Mouse (Mus musculus) retina, embryonic 14.5 days (tissue): ENCODE data around the gene Lgals4.
A peak's percentile ranks its signal among the peaks of the same experiment; 100 is the strongest.

Experiments used
- DNase-seq: peaks from one replicate; pipeline ENCODE4 v3.0.0-alpha.2; 2015; ENCODE audit warnings: low spot score

Gene Lgals4

GRCm38 (mm10) chr7:28808221-28808941, 25.3 kb upstream of the Lgals4 start, which contains the start of gene Hnrnpl:
Gene Hnrnpl (plus strand): TSS chr7:28808541.
- peak; percentile 70 for DNase-seq

GRCm38 (mm10) chr7:28808957-28809393, 24.7 kb upstream of the Lgals4 start:
- DNase-seq: peak; percentile 93

- DNase-seq: peak; percentile 63
Measured at GRCm38 (mm10) chr7:28809401-28810089, 24.1 kb upstream of the Lgals4 start.

GRCm38 (mm10) chr7:28810107-28811066, 23.3 kb upstream of the Lgals4 start:
- DNase-seq: peak; percentile 100

GRCm38 (mm10) chr7:28811228-28811627, 22.4 kb upstream of the Lgals4 start:
- peak; percentile 95 for DNase-seq

- no peak for DNase-seq
Measured at GRCm38 (mm10) chr7:28811640-28812275, 21.9 kb upstream of the Lgals4 start.

- DNase-seq: no peak
Measured at GRCm38 (mm10) chr7:28812436-28812835, 21.2 kb upstream of the Lgals4 start.

GRCm38 (mm10) chr7:28812949-28813348, 20.7 kb upstream of the Lgals4 start:
- DNase-seq: no peak

- DNase-seq: no peak
Measured at GRCm38 (mm10) chr7:28814306-28815034, 19.2 kb upstream of the Lgals4 start.

- no peak for DNase-seq
Measured at GRCm38 (mm10) chr7:28815230-28815629, 18.4 kb upstream of the Lgals4 start.

- no peak for DNase-seq
Measured at GRCm38 (mm10) chr7:28816201-28816600, 17.5 kb upstream of the Lgals4 start.

- no peak for DNase-seq
Measured at GRCm38 (mm10) chr7:28816920-28817319, 16.7 kb upstream of the Lgals4 start.

- no peak for DNase-seq
Measured at GRCm38 (mm10) chr7:28817524-28817923, 16.1 kb upstream of the Lgals4 start.

- no peak for DNase-seq
Measured at GRCm38 (mm10) chr7:28817957-28818356, 15.7 kb upstream of the Lgals4 start.

GRCm38 (mm10) chr7:28818436-28818835, 15.2 kb upstream of the Lgals4 start:
- DNase-seq: no peak

- no peak for DNase-seq
Measured at GRCm38 (mm10) chr7:28818861-28819452, 14.7 kb upstream of the Lgals4 start.

GRCm38 (mm10) chr7:28819571-28819970, 14.1 kb upstream of the Lgals4 start:
- DNase-seq: no peak

- DNase-seq: peak; percentile 73
Measured at GRCm38 (mm10) chr7:28820358-28821260, 13.0 kb upstream of the Lgals4 start.

GRCm38 (mm10) chr7:28821261-28821831, 12.3 kb upstream of the Lgals4 start:
- no peak for DNase-seq
